Mouse (Mus musculus) mouse trophoblast stem cell (cell line): ENCODE data around the gene Cpeb3.

Experiments used
- in situ Hi-C, 2 experiments: fragments of 300-500 bp; cut with MseI, MboI; formaldehyde crosslinking; loops; 2 replicates in 1 of 2; 3 replicates in 1 of 2; pipeline ENCODE4 v1.15.1; 2025

Gene Cpeb3

DNA sequence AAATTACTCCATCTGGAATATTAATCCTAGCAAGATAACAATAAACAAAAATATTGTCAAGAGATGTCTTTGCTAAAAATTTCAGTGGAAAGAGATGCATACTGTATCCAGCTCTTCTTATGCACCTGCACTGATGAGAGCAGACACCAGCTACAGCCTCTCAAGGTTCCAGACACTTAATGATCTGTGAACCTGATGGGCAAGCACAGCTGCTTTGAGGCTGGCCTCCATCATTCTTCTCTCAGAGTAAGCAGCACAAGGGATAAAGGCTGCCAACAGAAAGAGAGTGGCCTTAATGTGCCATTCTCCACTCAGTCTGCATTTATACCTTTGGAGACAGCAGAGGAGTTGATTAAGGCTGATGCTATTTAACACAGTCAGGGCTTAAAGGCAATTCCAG, 167.5 kb downstream of the Cpeb3 start:
- in situ Hi-C loops: loop anchor here in 1 of 2 experiments (10.0 kb wide), 1 partner anchor 224 kb away; no protein-coding TSS in a partner anchor

DNA sequence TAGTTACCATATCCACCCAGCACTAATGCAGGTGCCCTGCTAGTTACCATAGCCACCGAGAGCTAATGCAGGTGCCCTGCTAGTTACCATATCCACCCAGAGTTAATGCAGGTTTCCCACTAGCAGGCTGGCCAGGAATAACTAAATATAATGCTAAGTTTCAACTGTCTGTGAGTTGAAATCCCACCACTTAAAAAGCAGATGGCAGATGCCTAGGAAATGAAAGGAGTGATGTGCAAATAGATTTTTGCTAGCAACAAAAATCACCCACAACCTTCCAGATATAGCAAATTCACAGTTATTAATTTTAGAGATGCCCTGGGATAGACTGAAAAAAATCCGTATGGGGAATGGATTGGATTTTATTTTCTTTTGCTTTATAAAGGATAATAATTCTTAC, 176.0 kb downstream of the Cpeb3 start:
- in situ Hi-C loops: no loop called here

GRCm38 (mm10) chr19:37031446-37031845, 177.0 kb downstream of the Cpeb3 start:
- in situ Hi-C loops: no loop called here

GRCm38 (mm10) chr19:37029771-37030170, 178.6 kb downstream of the Cpeb3 start:
- in situ Hi-C loops: no loop called here

DNA sequence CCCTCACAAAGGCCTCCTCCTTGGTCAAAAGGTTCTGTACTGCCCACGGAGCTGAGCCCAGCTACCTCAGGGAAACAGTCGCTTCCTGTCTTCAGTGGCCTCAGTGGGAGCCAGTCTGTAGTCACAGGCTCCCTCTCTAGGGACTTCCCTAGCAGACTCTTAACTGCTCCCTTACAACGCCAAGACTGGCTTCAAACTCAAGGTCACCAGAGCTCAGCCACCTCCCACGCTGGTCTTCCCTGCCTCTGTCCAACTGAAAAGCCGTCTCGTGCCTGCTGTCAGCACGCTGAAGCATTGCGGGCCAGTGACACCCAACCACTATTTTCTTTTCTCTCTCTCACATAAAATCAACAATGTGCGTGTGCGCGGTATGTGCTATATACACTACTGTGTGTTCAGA, 182.0 kb downstream of the Cpeb3 start:
- in situ Hi-C loops: no loop called here

DNA sequence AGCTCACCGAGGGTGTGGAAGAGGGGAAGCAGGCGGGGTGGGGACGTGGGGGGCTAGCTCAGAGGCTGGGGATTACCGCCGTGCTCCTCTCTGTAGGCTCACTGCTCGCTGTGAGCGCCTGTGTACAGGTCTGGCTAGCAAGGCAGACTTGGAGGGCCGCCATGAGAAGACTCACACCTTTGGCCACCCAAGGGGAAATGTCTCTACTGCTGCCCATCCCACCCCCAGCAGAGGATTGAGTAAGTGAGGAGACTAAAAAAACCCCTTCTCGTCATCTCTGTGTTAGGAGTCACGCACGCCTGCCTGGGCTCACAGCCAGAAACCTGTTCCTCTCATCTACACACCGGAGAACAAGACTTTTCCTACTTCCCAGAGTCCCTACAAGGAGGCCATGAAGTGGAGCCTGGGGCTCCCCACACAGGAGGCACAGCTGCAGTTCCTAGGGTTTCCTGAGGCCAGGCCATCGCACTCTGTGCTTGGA, 182.5 kb downstream of the Cpeb3 start:
- in situ Hi-C loops: no loop called here

- in situ Hi-C loops: no loop called here
Observed at GRCm38 (mm10) chr19:37022146-37022545, 186.3 kb downstream of the Cpeb3 start.

- in situ Hi-C loops: no loop called here
Observed at GRCm38 (mm10) chr19:37020951-37021350, 187.4 kb downstream of the Cpeb3 start.

DNA sequence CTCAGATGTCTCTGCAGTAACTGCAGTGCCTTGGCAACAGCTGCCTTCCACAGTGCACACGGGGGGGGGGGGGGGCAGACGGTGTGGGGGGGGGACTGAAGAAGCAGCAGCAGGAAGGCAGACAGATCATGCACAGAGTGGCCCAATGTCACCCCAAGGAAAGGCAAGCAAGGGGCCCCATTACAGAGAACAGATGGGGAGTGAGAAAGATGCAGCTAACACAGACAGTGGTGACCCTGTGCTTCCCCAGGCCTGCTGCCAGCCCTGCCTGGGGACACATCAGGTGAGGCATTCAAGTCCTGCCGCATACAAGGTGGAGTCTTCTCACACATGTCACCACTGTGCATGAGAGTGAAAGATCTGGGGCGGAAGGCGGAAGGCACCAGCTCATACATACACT, 187.9 kb downstream of the Cpeb3 start:
- in situ Hi-C loops: no loop called here

DNA sequence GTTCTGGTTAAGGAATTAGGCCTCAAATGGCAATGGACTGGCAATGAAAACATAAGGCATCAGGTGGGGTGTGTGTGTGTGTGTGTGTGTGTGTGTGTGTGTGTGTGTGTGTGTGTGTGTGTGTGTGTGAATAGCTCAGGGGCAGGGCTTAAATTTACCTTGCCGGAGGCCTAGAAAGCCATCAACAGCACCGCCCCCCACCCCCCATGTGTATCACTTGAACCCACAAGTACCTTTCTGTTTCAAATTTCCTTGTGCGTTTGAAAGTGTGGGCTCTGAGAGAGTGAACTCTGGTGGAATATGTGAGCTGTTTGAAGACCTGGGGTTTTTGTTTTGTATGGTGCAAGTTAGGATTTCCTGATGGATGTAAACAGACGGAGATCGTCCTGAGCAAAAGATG, 189.5 kb downstream of the Cpeb3 start:
- in situ Hi-C loops: no loop called here

- in situ Hi-C loops: no loop called here
Observed at GRCm38 (mm10) chr19:37018411-37018810, 190.0 kb downstream of the Cpeb3 start.

- in situ Hi-C loops: no loop called here
Observed at GRCm38 (mm10) chr19:37016890-37017289, 191.5 kb downstream of the Cpeb3 start.

DNA sequence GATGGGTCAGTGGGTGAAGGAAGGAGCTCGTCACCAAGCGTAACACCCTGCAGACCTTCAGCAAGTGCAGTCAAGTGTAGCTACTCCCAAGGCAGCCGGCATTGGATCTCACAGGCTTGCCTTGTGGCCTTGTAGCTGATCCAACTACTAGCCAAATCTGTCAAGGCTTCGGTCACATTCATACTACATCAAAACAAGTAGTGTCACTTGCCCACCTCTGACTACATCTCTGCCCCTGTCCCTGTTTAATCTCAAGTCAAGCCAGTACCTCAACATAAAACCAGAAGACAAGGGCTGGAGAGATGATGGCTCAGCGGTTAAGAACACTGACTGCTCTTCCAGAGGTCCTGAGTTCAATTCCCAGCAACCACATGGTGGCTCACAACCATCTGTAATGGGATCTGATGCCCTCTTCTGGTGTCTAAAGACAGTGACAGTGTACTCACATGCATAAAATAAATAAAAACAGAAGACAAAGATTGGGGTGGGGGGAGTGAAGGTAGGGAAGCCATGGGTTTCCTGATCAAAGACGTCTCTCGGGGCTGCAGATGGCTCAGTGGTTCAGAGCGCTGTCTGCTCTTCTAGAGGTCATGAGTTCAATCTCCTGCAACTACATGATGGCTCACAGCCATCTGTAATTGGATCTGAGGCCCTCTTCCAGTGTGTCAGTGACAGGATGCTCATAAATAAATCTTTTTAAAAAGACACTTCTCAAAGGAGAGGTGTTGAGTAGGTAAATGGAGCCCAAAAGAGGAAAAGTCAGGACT, 194.0 kb downstream of the Cpeb3 start:
- in situ Hi-C loops: no loop called here

- in situ Hi-C loops: no loop called here
Observed at GRCm38 (mm10) chr19:37013461-37013860, 194.9 kb downstream of the Cpeb3 start.

DNA sequence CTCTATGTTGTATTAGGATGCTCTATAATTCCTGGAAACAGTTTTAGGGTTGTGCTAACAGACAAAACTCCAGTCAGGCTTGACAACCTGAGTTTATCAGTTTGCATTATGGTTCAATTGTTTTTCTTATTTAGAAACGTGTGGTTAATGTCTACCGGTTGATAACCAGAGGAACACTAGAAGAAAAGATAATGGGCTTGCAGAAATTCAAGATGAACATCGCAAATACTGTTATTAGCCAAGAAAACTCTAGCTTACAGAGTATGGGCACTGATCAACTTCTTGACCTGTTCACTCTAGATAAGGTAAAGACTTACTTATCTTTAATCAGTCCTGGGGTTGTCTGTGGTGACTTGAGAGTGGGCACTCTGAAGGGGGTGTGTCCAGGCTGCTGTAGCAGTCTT, 198.5 kb downstream of the Cpeb3 start:
- in situ Hi-C loops: no loop called here

DNA sequence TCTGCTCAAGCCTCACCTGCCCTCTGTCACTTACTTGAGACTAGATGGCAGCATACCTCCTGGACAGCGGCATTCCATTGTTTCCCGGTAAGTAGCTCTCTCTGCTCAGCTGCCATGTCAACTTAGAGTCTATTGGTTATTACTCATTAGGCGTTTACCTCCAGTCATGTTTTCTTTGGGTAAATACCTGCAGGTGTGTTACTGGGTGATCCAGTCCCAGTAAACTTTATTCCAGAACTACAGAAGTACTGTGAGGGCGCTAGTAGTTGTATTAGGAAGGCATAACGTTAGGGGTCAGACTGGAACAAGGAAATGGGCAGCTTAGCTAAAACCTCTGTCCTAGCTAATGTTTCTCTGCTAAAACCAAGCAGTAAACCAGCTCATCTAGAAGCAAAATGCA, 203.8 kb downstream of the Cpeb3 start:
- in situ Hi-C loops: no loop called here
